In the genomic region with DNA sequence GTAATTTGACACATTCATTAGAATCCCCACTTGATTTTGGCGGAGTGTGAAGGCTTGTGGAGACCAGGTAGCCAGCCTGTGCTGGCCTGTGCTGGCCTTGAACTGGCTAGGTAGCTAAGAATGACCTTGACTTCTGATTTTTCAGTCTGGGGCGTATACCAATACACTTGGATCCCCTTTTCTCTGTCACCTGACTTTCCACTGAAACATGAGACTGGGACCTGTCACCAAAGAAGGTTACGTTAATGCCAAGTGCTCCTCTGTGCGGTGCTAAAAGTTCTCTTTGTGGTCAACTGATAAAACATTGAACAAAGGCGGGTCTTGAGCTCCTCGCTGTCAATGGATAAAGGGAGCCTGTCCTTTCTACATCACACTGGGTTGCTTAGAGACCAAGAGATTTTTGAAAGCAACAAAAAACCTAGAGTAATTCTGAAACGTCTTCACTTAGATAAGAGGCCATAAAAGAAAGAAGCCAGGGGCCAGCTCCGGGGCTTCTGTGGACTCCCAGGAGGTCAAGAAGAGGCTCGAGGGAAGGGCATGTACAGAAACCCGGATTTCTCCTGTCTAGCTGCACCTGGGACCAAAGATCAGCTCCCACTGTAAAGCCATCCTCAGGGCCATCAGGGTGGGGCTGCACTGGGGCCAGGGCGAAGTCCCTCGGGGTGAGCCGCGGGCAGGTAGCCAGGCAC, we compare ENCODE assay signal across 9 mouse cellular contexts.
DNase-seq lines count a peak whose midpoint lies in the region; ATAC-seq and TF ChIP-seq lines count a peak whose summit lies in the region.
"Had no signal": no experiment of that assay in that cellular context is flagged by ENCODE, and none has a peak within 500 bp of the region (broad histone marks: within the 10 kb centered on the region; RNA-seq: fewer than 3 reads in every experiment).

No protein-coding gene starts in this region.

- TF ChIP-seq EP300 in MEL (IDR thresholded peaks at IDR 0.05; ENCODE audit: low read depth in 1 of 2, low read length in 2 of 2), result peak; percentile 36 to 68

- H3K79me2 ChIP-seq in MEL (ENCODE audit: control insufficient read depth, insufficient read depth, low read length, poor library complexity), result no peaks in the 10 kb centered on the region

- TF ChIP-seq RAD21 in MEL (IDR thresholded peaks at IDR 0.05; ENCODE audit: low read depth, low read length), result no peak

- TF ChIP-seq CTCF in MEL (IDR thresholded peaks at IDR 0.05 in 2 of 3, conservative IDR thresholded peaks at IDR 0.05 in 1 of 3; ENCODE audit: control insufficient read depth in 1 of 3, insufficient read depth in 1 of 3, low read depth in 2 of 3, low read length in 3 of 3, poor library complexity in 1 of 3, severe bottlenecking in 1 of 3), result no peak

- no peaks in the 10 kb centered on the region; a peak in 1 of 4 replicates for H3K27me3 ChIP-seq in MEL (ENCODE audit: control insufficient read depth in 1 of 2, insufficient read depth in 2 of 2, low read length in 2 of 2)
- no peaks in the 10 kb centered on the region for H3K27me3 ChIP-seq in heart, embryonic 15.5 days
- H3K27me3 ChIP-seq in limb, embryonic 11.5 days (ENCODE audit: control insufficient read depth, insufficient read depth, low read length), result no peaks in the 10 kb centered on the region
- no peaks in the 10 kb centered on the region for H3K27me3 ChIP-seq in stomach, embryonic 14.5 days (ENCODE audit: control insufficient read depth, insufficient read depth, low read length)

- DNase-seq in 416B (ENCODE audit: low read depth) (peak; percentile 72), MEL (ENCODE audit: low read depth, low spot score) (peak; percentile 89)
- peak; percentile 20 for DNase-seq in limb, embryonic 11.5 days (ENCODE audit: low spot score)
- no peak for DNase-seq in natural killer cell, adult 2 months (ENCODE audit: low spot score in 2 of 2)
- DNase-seq in thymus, postnatal 36 days, result no peak
- DNase-seq in cerebellum, postnatal 4 days (ENCODE audit: low spot score in 2 of 2), result no peak

- peak overlapping the region; percentile 76 for H3K4me2 ChIP-seq in heart, embryonic 15.5 days
- H3K4me2 ChIP-seq in limb, embryonic 11.5 days (ENCODE audit: low read depth, severe bottlenecking), result peak overlapping the region; percentile 53
- H3K4me2 ChIP-seq in stomach, embryonic 14.5 days (replicated peaks; ENCODE audit: low read depth, low read length), result peak overlapping the region; percentile 71

- peak overlapping the region; percentile 64 to 88 for H3K4me3 ChIP-seq in MEL (ENCODE audit: control insufficient read depth in 1 of 2, insufficient read depth in 1 of 2, low read depth in 2 of 2, low read length in 2 of 2)
- H3K4me3 ChIP-seq in heart, embryonic 15.5 days, result peak overlapping the region; percentile 52
- peak overlapping the region; percentile 21 for H3K4me3 ChIP-seq in limb, embryonic 11.5 days (ENCODE audit: low read depth, low read length)
- peak overlapping the region; percentile 28 for H3K4me3 ChIP-seq in stomach, embryonic 14.5 days (ENCODE audit: low read depth, low read length)
- H3K4me3 ChIP-seq: erythroblast, embryonic 14.5 days had no signal

- H3K36me3 ChIP-seq in MEL (ENCODE audit: control insufficient read depth in 1 of 2, insufficient read depth in 2 of 2, low read length in 2 of 2), result peaks cover 0 to 2% of the 10 kb centered on the region in 2 experiments; a peak in 2 of 4 replicates
- H3K36me3 ChIP-seq in heart, embryonic 15.5 days, result no peaks in the 10 kb centered on the region
- no peaks in the 10 kb centered on the region for H3K36me3 ChIP-seq in limb, embryonic 11.5 days (ENCODE audit: control insufficient read depth, insufficient read depth, low read length)
- no peaks in the 10 kb centered on the region for H3K36me3 ChIP-seq in stomach, embryonic 14.5 days (ENCODE audit: control insufficient read depth, insufficient read depth, low read length)

- H3K9ac ChIP-seq in MEL (ENCODE audit: control insufficient read depth, low read depth, low read length, poor library complexity, severe bottlenecking), result peak overlapping the region; percentile 44
- peak overlapping the region; percentile 60 for H3K9ac ChIP-seq in heart, embryonic 15.5 days
- H3K9ac ChIP-seq in limb, embryonic 11.5 days (ENCODE audit: low read length), result peak overlapping the region; percentile 32; the same call in 1 of the 2 replicates
- peak overlapping the region; percentile 21; the same call in 1 of the 2 replicates for H3K9ac ChIP-seq in stomach, embryonic 14.5 days (replicated peaks; ENCODE audit: low read depth, low read length)

- H3K27ac ChIP-seq in MEL (ENCODE audit: control insufficient read depth, low read depth, low read length), result peak overlapping the region; percentile 23; the same call in 1 of the 2 replicates
- H3K27ac ChIP-seq in heart, embryonic 15.5 days, result peak overlapping the region; percentile 93
- H3K27ac ChIP-seq in limb, embryonic 11.5 days (replicated peaks; ENCODE audit: low read depth, low read length), result no peak overlapping the region
- H3K27ac ChIP-seq in stomach, embryonic 14.5 days (ENCODE audit: low read length), result no peak overlapping the region

- H3K4me1 ChIP-seq in MEL (ENCODE audit: control insufficient read depth in 1 of 2, insufficient read depth in 2 of 2, low read length in 2 of 2), result peaks cover 8 to 16% of the 10 kb centered on the region in 2 experiments
- peaks cover 30% of the 10 kb centered on the region for H3K4me1 ChIP-seq in heart, embryonic 15.5 days (replicated peaks)
- 0 out of 2 replicates have a peak, but pooled peaks cover 3% of the 10 kb centered on the region for H3K4me1 ChIP-seq in limb, embryonic 11.5 days (ENCODE audit: control insufficient read depth, insufficient read depth, low read length)
- peaks cover 18% of the 10 kb centered on the region; the same call in 1 of the 2 replicates for H3K4me1 ChIP-seq in stomach, embryonic 14.5 days (ENCODE audit: control insufficient read depth, insufficient read depth, low read length)

- no peak for TF ChIP-seq POLR2A in MEL (IDR thresholded peaks at IDR 0.05; ENCODE audit: control insufficient read depth in 1 of 2, insufficient read depth in 1 of 2, low read depth in 1 of 2, low read length in 2 of 2, poor library complexity in 1 of 2)

- no peak for ATAC-seq in heart, embryonic 15.5 days (replicated peaks; ENCODE audit: insufficient number of reproducible peaks, insufficient read depth, low FRiP score, low read depth)
- ATAC-seq in limb, embryonic 11.5 days (ENCODE audit: insufficient number of reproducible peaks, low FRiP score, low TSS enrichment, low read depth), result 0 out of 2 replicates have a peak, but pooled peaks have one; percentile 69
- ATAC-seq in stomach, embryonic 14.5 days (ENCODE audit: insufficient number of reproducible peaks, insufficient read depth, low FRiP score, low read depth), result no peak

- WGBS in heart, embryonic 15.5 days, result 20% methylated on average over 14 of the region's 14 CpGs
- 12% methylated on average over 14 of the region's 14 CpGs for WGBS in limb, embryonic 11.5 days
- 24% methylated on average over 14 of the region's 14 CpGs for WGBS in stomach, embryonic 14.5 days

- no peaks in the 10 kb centered on the region for H3K9me3 ChIP-seq in MEL (replicated peaks; ENCODE audit: insufficient read depth, low read length)
- H3K9me3 ChIP-seq in heart, embryonic 15.5 days (replicated peaks), result no peaks in the 10 kb centered on the region
- H3K9me3 ChIP-seq in limb, embryonic 11.5 days (ENCODE audit: control insufficient read depth, low read length), result no peaks in the 10 kb centered on the region
- no peaks in the 10 kb centered on the region for H3K9me3 ChIP-seq in stomach, embryonic 14.5 days (ENCODE audit: control insufficient read depth, low read depth, low read length)

TF ChIP-seq in MEL, 35 proteins besides CTCF, POLR2A, EP300 and RAD21:
- TF ChIP-seq SMC3 (IDR thresholded peaks at IDR 0.05; ENCODE audit: low read depth, low read length), result no peak
- TF ChIP-seq MAZ (IDR thresholded peaks at IDR 0.05; ENCODE audit: low read depth, low read length), result 0 out of 2 replicates have a peak, but pooled peaks have one; percentile 11
- TF ChIP-seq TCF12 (IDR thresholded peaks at IDR 0.05; ENCODE audit: low read depth, low read length), result peak; percentile 35; the same call in 1 of the 2 replicates
- TF ChIP-seq MAFK (IDR thresholded peaks at IDR 0.05; ENCODE audit: borderline replicate concordance, low read depth, low read length), result no peak
- no peak for TF ChIP-seq NRF1 (IDR thresholded peaks at IDR 0.05; ENCODE audit: insufficient read depth, low read depth, low read length, poor library complexity, severe bottlenecking)
- TF ChIP-seq KAT2A (conservative IDR thresholded peaks at IDR 0.05; ENCODE audit: low read depth, low read length), result no peak
- peak; percentile 76 for TF ChIP-seq USF1 (IDR thresholded peaks at IDR 0.05; ENCODE audit: low read depth, low read length)
- TF ChIP-seq USF2 (IDR thresholded peaks at IDR 0.05; ENCODE audit: borderline replicate concordance in 1 of 2, insufficient read depth in 1 of 2, low read depth in 1 of 2, low read length in 2 of 2), result no peak
- TF ChIP-seq MAX (IDR thresholded peaks at IDR 0.05; ENCODE audit: low read length), result peak; percentile 59; the same call in 1 of the 2 replicates
- peak; percentile 46 for TF ChIP-seq MXI1 (IDR thresholded peaks at IDR 0.05; ENCODE audit: low read depth, low read length)
- TF ChIP-seq ELF1 (IDR thresholded peaks at IDR 0.05; ENCODE audit: low read depth, low read length), result no peak
- TF ChIP-seq ZNF384 (IDR thresholded peaks at IDR 0.05; ENCODE audit: low read depth, low read length), result 0 out of 2 replicates have a peak, but pooled peaks have one; percentile 11
- TF ChIP-seq SIN3A (IDR thresholded peaks at IDR 0.05; ENCODE audit: low read length), result peak; percentile 75; the same call in 1 of the 2 replicates
- peak; percentile 20; the same call in 1 of the 2 replicates for TF ChIP-seq RCOR1 (IDR thresholded peaks at IDR 0.05; ENCODE audit: low read depth, low read length)
- TF ChIP-seq BHLHE40 (IDR thresholded peaks at IDR 0.05; ENCODE audit: borderline replicate concordance, low read depth, low read length), result peak; percentile 78
- no peak for TF ChIP-seq TAL1 (IDR thresholded peaks at IDR 0.05; ENCODE audit: low read length)
- TF ChIP-seq HCFC1 (IDR thresholded peaks at IDR 0.05; ENCODE audit: low read depth, low read length), result peak; percentile 42; the same call in 1 of the 2 replicates
- 0 out of 2 replicates have a peak, but pooled peaks have one; percentile 45 for TF ChIP-seq TBP (IDR thresholded peaks at IDR 0.05; ENCODE audit: low read depth, low read length)
- peak; percentile 59 for TF ChIP-seq GATA1 (IDR thresholded peaks at IDR 0.05; ENCODE audit: low read depth, low read length)
- TF ChIP-seq ETS1 (IDR thresholded peaks at IDR 0.05; ENCODE audit: low read depth, low read length), result peak; percentile 84; the same call in 1 of the 2 replicates
- no peak for TF ChIP-seq MEF2A (IDR thresholded peaks at IDR 0.05; ENCODE audit: extremely low read depth, insufficient replicate concordance, low read depth, low read length, poor library complexity, severe bottlenecking)

Comparison
In these comparisons a context has a peak if more than half of its experiments do, and no peak if none do; other contexts are left out.
1. DNase-seq: peak in 416B (single experiment), MEL (single experiment) and limb, embryonic 11.5 days (single experiment); none in natural killer cell, adult 2 months (0 of 2), thymus, postnatal 36 days (0 of 2) and cerebellum, postnatal 4 days (0 of 2).
2. H3K27ac ChIP-seq: peak in MEL (single experiment) and heart, embryonic 15.5 days (single experiment); none in limb, embryonic 11.5 days (single experiment) and stomach, embryonic 14.5 days (single experiment).
3. H3K4me3 ChIP-seq: peak in every context shown above with its lines; median percentile 76 in MEL; 52 in heart, embryonic 15.5 days; 28 in stomach, embryonic 14.5 days; 21 in limb, embryonic 11.5 days.
4. Peak in every context shown above with its lines, with median percentiles within 50 percentile points of each other: H3K9ac ChIP-seq and H3K4me2 ChIP-seq.